Mouse (Mus musculus) limb, embryonic 12.5 days (tissue): ENCODE results near the gene Gdpd4. TPM values are rescaled to one million over a fixed set of nuclear protein-coding genes. Genes with fewer than 3 reads are reported as not detected.

Source experiments
- ATAC-seq: fragments of 200-750 bp; cut with Nextera tagmentation; 2 replicates; pipeline ENCODE4 v1.8.0; 2017; ENCODE audit warnings: low read depth, moderate TSS enrichment; ENCODE audit not compliant: insufficient number of reproducible peaks, insufficient read depth, low FRiP score, low TSS enrichment
- H3K27ac ChIP-seq: fragments of 300-500 bp; sonication (generic); 2 replicates; pipeline ENCODE4 v1.5.1; 2016; ENCODE audit warnings: mild to moderate bottlenecking, moderate library complexity
- H3K27me3 ChIP-seq: fragments of 300-500 bp; sonication (generic); 2 replicates; pipeline ENCODE4 v1.6.1; 2016; ENCODE audit warnings: mild to moderate bottlenecking, moderate library complexity
- H3K36me3 ChIP-seq: fragments of 300-500 bp; sonication (generic); 2 replicates; pipeline ENCODE4 v1.6.1; 2016; ENCODE audit warnings: mild to moderate bottlenecking, moderate library complexity
- H3K4me1 ChIP-seq: fragments of 300-500 bp; sonication (generic); replicated peaks from 2 replicates; pipeline ENCODE4 v1.6.1; 2016
- H3K4me2 ChIP-seq: fragments of 300-500 bp; sonication (generic); 2 replicates; pipeline ENCODE4 v1.6.1; 2016; ENCODE audit warnings: mild to moderate bottlenecking, moderate library complexity
- H3K4me3 ChIP-seq: fragments of 300-500 bp; sonication (generic); replicated peaks from 2 replicates; pipeline ENCODE4 v1.5.1; 2016; ENCODE audit warnings: mild to moderate bottlenecking
- H3K9ac ChIP-seq: fragments of 300-500 bp; sonication (generic); replicated peaks from 2 replicates; pipeline ENCODE4 v1.6.1; 2016; ENCODE audit warnings: mild to moderate bottlenecking, moderate library complexity
- H3K9me3 ChIP-seq: fragments of 300-500 bp; sonication (generic); 2 replicates; pipeline ENCODE4 v1.6.1; 2016; ENCODE audit warnings: mild to moderate bottlenecking, moderate library complexity
- whole genome bisulfite sequencing: fragments of 180-500 bp; shearing (Covaris S2); methylation state at CpG from one replicate; pipeline ENCODE4 v1.1.7; 2016; 5-methylcytosine and 5-hydroxymethylcytosine counted together
- polyA plus RNA-seq: library from polyadenylated mRNA; unstranded; fragments of >200 nt; fragmentation: Nextera tagmentation; extraction: Ambion mirVana; gene quantifications from 2 replicates; pipeline ENCODE4 v1.2.1, GENCODE M21; 2016

Gdpd4 gene
- polyA plus RNA-seq, 1 experiment from 2014 or later = not detected

GRCm38 (mm10) chr7:97984108-97984834 lies 64.5 kb downstream of the Gdpd4 start:
- no peak overlapping the region for H3K9ac ChIP-seq
- H3K4me3 ChIP-seq = no peak overlapping the region
- no peaks in the 10 kb centered on the region for H3K9me3 ChIP-seq
- ATAC-seq = no peak
- no peak overlapping the region for H3K4me2 ChIP-seq
- H3K27me3 ChIP-seq = no peaks in the 10 kb centered on the region
- no peak overlapping the region for H3K27ac ChIP-seq
- no peaks in the 10 kb centered on the region for H3K4me1 ChIP-seq
- 45% methylated on average over 13 of the region's 13 CpGs for WGBS
- no peaks in the 10 kb centered on the region for H3K36me3 ChIP-seq

GRCm38 (mm10) chr7:98002617-98003016 lies 82.9 kb downstream of the Gdpd4 start:
- Histone ChIP-seq H3K27ac (no peak overlapping the region), H3K4me1 (no peaks in the 10 kb centered on the region), H3K36me3 (no peaks in the 10 kb centered on the region), H3K4me2 (no peak overlapping the region), H3K4me3 (no peak overlapping the region), H3K9me3 (no peaks in the 10 kb centered on the region), H3K9ac (no peak overlapping the region), H3K27me3 (no peaks in the 10 kb centered on the region)
- 87% methylated on average over 7 of the region's 7 CpGs for WGBS
- ATAC-seq = no peak

- Histone ChIP-seq H3K4me1 (no peaks in the 10 kb centered on the region), H3K27me3 (no peaks in the 10 kb centered on the region), H3K4me3 (no peak overlapping the region), H3K27ac (no peak overlapping the region), H3K9me3 (no peaks in the 10 kb centered on the region), H3K9ac (no peak overlapping the region), H3K36me3 (no peaks in the 10 kb centered on the region), H3K4me2 (no peak overlapping the region)
- WGBS = 86% methylated on average over 9 of the region's 9 CpGs
- ATAC-seq = no peak
Measured at GRCm38 (mm10) chr7:98048101-98048824, 128.5 kb downstream of the Gdpd4 start.

- H3K9ac ChIP-seq = no peak overlapping the region
- H3K36me3 ChIP-seq = no peaks in the 10 kb centered on the region
- no peak overlapping the region for H3K4me2 ChIP-seq
- H3K27ac ChIP-seq = no peak overlapping the region
- no peaks in the 10 kb centered on the region for H3K4me1 ChIP-seq
- ATAC-seq = no peak
- 11% methylated on average over 8 of the region's 8 CpGs for WGBS
- H3K4me3 ChIP-seq = no peak overlapping the region
- H3K9me3 ChIP-seq = no peaks in the 10 kb centered on the region
- H3K27me3 ChIP-seq = no peaks in the 10 kb centered on the region
Measured at GRCm38 (mm10) chr7:98051980-98052379, 132.2 kb downstream of the Gdpd4 start.

GRCm38 (mm10) chr7:98054461-98054860 lies 134.7 kb downstream of the Gdpd4 start:
- H3K4me1 ChIP-seq = no peaks in the 10 kb centered on the region
- WGBS = 86% methylated on average over 9 of the region's 9 CpGs
- no peak overlapping the region for H3K4me2 ChIP-seq
- ATAC-seq = no peak
- H3K27ac ChIP-seq = no peak overlapping the region
- no peak overlapping the region for H3K4me3 ChIP-seq
- no peaks in the 10 kb centered on the region for H3K36me3 ChIP-seq
- no peak overlapping the region for H3K9ac ChIP-seq
- no peaks in the 10 kb centered on the region for H3K9me3 ChIP-seq
- H3K27me3 ChIP-seq = no peaks in the 10 kb centered on the region

- Histone ChIP-seq H3K27ac (no peak overlapping the region), H3K4me1 (no peaks in the 10 kb centered on the region), H3K9me3 (no peaks in the 10 kb centered on the region), H3K36me3 (no peaks in the 10 kb centered on the region), H3K4me3 (no peak overlapping the region), H3K4me2 (no peak overlapping the region), H3K27me3 (no peaks in the 10 kb centered on the region), H3K9ac (no peak overlapping the region)
- no peak for ATAC-seq
- 87% methylated on average over 8 of the region's 8 CpGs for WGBS
Measured at GRCm38 (mm10) chr7:98054942-98055341, 135.2 kb downstream of the Gdpd4 start.

GRCm38 (mm10) chr7:98066229-98066628 lies 146.5 kb downstream of the Gdpd4 start:
- WGBS = 82% methylated on average over 11 of the region's 11 CpGs
- H3K4me1 ChIP-seq = no peaks in the 10 kb centered on the region
- H3K9me3 ChIP-seq = no peaks in the 10 kb centered on the region
- no peak for ATAC-seq
- H3K4me3 ChIP-seq = no peak overlapping the region
- no peak overlapping the region for H3K4me2 ChIP-seq
- no peak overlapping the region for H3K9ac ChIP-seq
- H3K27ac ChIP-seq = no peak overlapping the region
- H3K27me3 ChIP-seq = no peaks in the 10 kb centered on the region
- H3K36me3 ChIP-seq = peaks cover 11% of the 10 kb centered on the region; the same call in 1 of the 2 replicates

GRCm38 (mm10) chr7:98071620-98072019 lies 151.9 kb downstream of the Gdpd4 start:
- H3K9ac ChIP-seq = no peak overlapping the region
- H3K9me3 ChIP-seq = no peaks in the 10 kb centered on the region
- H3K36me3 ChIP-seq = peaks cover 16% of the 10 kb centered on the region; the same call in 1 of the 2 replicates
- H3K4me3 ChIP-seq = no peak overlapping the region
- H3K4me2 ChIP-seq = no peak overlapping the region
- H3K4me1 ChIP-seq = no peaks in the 10 kb centered on the region
- H3K27me3 ChIP-seq = no peaks in the 10 kb centered on the region
- ATAC-seq = peak; percentile 22; the same call in 1 of the 2 replicates
- 37% methylated on average over 5 of the region's 5 CpGs for WGBS
- no peak overlapping the region for H3K27ac ChIP-seq

GRCm38 (mm10) chr7:98077453-98077852 lies 157.7 kb downstream of the Gdpd4 start:
- WGBS = 87% methylated on average over 11 of the region's 11 CpGs
- no peak for ATAC-seq

GRCm38 (mm10) chr7:98082376-98082775 lies 162.6 kb downstream of the Gdpd4 start:
- Histone ChIP-seq H3K4me2 (no peak overlapping the region), H3K36me3 (peaks cover 10% of the 10 kb centered on the region; the same call in 1 of the 2 replicates), H3K27me3 (no peaks in the 10 kb centered on the region), H3K9ac (no peak overlapping the region), H3K9me3 (no peaks in the 10 kb centered on the region), H3K4me1 (peaks cover 28% of the 10 kb centered on the region), H3K27ac (no peak overlapping the region), H3K4me3 (no peak overlapping the region)
- no peak for ATAC-seq
- WGBS = 25% methylated on average over 5 of the region's 5 CpGs

More at GRCm38 (mm10) chr7:98077453-98077852, 157.7 kb downstream of the Gdpd4 start:
- H3K36me3 ChIP-seq = peaks cover 26% of the 10 kb centered on the region; the same call in 1 of the 2 replicates
- H3K27ac ChIP-seq = no peak overlapping the region
- no peak overlapping the region for H3K4me3 ChIP-seq
- H3K4me1 ChIP-seq = peaks cover 5% of the 10 kb centered on the region
- no peaks in the 10 kb centered on the region for H3K9me3 ChIP-seq
- no peak overlapping the region for H3K9ac ChIP-seq
- no peak overlapping the region for H3K4me2 ChIP-seq
- no peaks in the 10 kb centered on the region for H3K27me3 ChIP-seq

GRCm38 (mm10) chr7:98084541-98085293 lies 165.0 kb downstream of the Gdpd4 start:
- Histone ChIP-seq H3K4me2 (no peak overlapping the region; the same call in 1 of the 2 replicates), H3K9ac (0 out of 2 replicates have a peak overlapping the region, but pooled peaks have one; percentile 24), H3K36me3 (no peaks in the 10 kb centered on the region), H3K4me1 (peaks cover 28% of the 10 kb centered on the region), H3K4me3 (no peak overlapping the region), H3K27me3 (no peaks in the 10 kb centered on the region), H3K9me3 (no peaks in the 10 kb centered on the region), H3K27ac (peak overlapping the region; percentile 41; the same call in 1 of the 2 replicates)
- ATAC-seq = no peak
- 46% methylated on average over 12 of the region's 12 CpGs for WGBS
